Mouse (Mus musculus): ENCODE measurements around the gene Ak5.

DNA sequence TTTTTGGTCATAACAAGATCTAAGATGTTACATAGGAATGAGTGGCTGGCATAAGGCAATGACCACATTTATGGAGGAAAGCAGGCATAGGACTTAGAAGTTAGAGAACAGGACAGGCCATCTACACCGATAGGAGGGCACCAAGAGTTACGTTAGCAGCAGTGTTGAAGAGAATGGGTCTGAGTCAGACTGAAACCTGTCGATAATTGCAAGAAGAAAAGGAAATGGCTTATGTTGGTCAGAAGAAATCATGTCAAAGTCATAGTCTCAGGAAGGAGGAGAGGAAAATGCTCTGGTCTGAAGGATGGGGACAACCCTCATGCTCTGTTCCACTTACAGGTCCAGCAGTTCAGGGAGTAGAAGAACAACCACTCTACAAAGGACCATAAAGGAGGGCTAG lies 26.8 kb upstream of the Ak5 start:
- no peak for TF ChIP-seq POLR2A (IDR thresholded peaks at IDR 0.05; ENCODE audit: borderline replicate concordance, control insufficient read depth, low read depth, low read length)
- no peak for TF ChIP-seq CTCF (IDR thresholded peaks at IDR 0.05; ENCODE audit: control insufficient read depth, insufficient read depth, low read length)
